In genomic region chr14:19887569-19887968, GRCm38 (mm10) we compare ENCODE assay signal across 18 mouse cellular contexts.
DNase-seq lines count a peak whose midpoint lies in the region; ATAC-seq and TF ChIP-seq lines count a peak whose summit lies in the region.
"Had no signal": no experiment of that assay in that cellular context is flagged by ENCODE, and none has a peak within 500 bp of the region (broad histone marks: within the 10 kb centered on the region; RNA-seq: fewer than 3 reads in every experiment).

No protein-coding gene starts in this region.

- TF ChIP-seq CTCF in heart, adult 2 months (IDR thresholded peaks at IDR 0.05), result no peak

- 70% methylated on average over 5 of the region's 5 CpGs for WGBS in heart, adult 2 months
- 79% methylated on average over 5 of the region's 5 CpGs for WGBS in heart, embryonic 12.5 days
- 93% methylated on average over 5 of the region's 5 CpGs for WGBS in forebrain, embryonic 11.5 days

- intact Hi-C loops in heart, adult 2 months (cut with DNase I), result loop anchor here (5.0 kb wide), 1 partner anchor 45 kb away; no protein-coding TSS in a partner anchor

- TF ChIP-seq EP300 in heart, adult 2 months (IDR thresholded peaks at IDR 0.05; ENCODE audit: insufficient read depth, low read depth, low read length), result 0 out of 2 replicates have a peak, but pooled peaks have one; percentile 48

- no peaks in the 10 kb centered on the region for H3K36me3 ChIP-seq in heart, adult 2 months (ENCODE audit: control insufficient read depth, insufficient read depth, low read length)
- H3K36me3 ChIP-seq in heart, embryonic 12.5 days, result peaks cover 13% of the 10 kb centered on the region
- peaks cover 3% of the 10 kb centered on the region; the same call in 1 of the 2 replicates for H3K36me3 ChIP-seq in forebrain, embryonic 11.5 days (ENCODE audit: control insufficient read depth, insufficient read depth, low read length)

- no peaks in the 10 kb centered on the region; the same call in 1 of the 2 replicates for H3K4me1 ChIP-seq in heart, adult 2 months (ENCODE audit: control insufficient read depth, insufficient read depth, low read length)
- 0 out of 2 replicates have a peak, but pooled peaks cover 5% of the 10 kb centered on the region for H3K4me1 ChIP-seq in heart, embryonic 12.5 days (replicated peaks)
- H3K4me1 ChIP-seq in forebrain, embryonic 11.5 days (replicated peaks; ENCODE audit: control insufficient read depth, insufficient read depth, low read length), result no peaks in the 10 kb centered on the region
- H3K4me1 ChIP-seq: limb, embryonic 13.5 days; neural tube, embryonic 13.5 days had no signal

- no peaks in the 10 kb centered on the region for H3K79me2 ChIP-seq in heart, adult 2 months (replicated peaks; ENCODE audit: control insufficient read depth, insufficient read depth, low read length)

- peak in 1 of 2 experiments; percentile 28 for DNase-seq in heart, adult 2 months
- peak; percentile 55 for DNase-seq in adipocyte (ENCODE audit: low spot score)
- DNase-seq in brain, adult 2 months (ENCODE audit: low read depth, low spot score), result peak; percentile 78
- DNase-seq in layer of hippocampus, postnatal 14 days (ENCODE audit: low spot score in 2 of 2), result peak; percentile 45 to 76
- no peak for DNase-seq in forebrain, embryonic 11.5 days (ENCODE audit: low spot score)
- no peak for DNase-seq in kidney, adult 18-20 months
- DNase-seq: cerebellum, adult 8-10 months; kidney, postnatal 25 days; lung, adult 18-20 months; thymus, postnatal 14 days had no signal

- peak overlapping the region; percentile 45 for H3K27ac ChIP-seq in heart, adult 2 months
- no peak overlapping the region for H3K27ac ChIP-seq in heart, embryonic 12.5 days (ENCODE audit: poor library complexity, severe bottlenecking)
- H3K27ac ChIP-seq in forebrain, embryonic 11.5 days (ENCODE audit: low read depth, low read length), result no peak overlapping the region
- H3K27ac ChIP-seq: hindbrain, embryonic 14.5 days; limb, embryonic 13.5 days; neural tube, embryonic 13.5 days had no signal

- no peak overlapping the region for H3K9ac ChIP-seq in heart, adult 2 months (ENCODE audit: low read depth, low read length)
- H3K9ac ChIP-seq in heart, embryonic 12.5 days, result no peak overlapping the region
- H3K9ac ChIP-seq in forebrain, embryonic 11.5 days (ENCODE audit: low read length), result no peak overlapping the region
- H3K9ac ChIP-seq: hindbrain, embryonic 14.5 days; limb, embryonic 13.5 days; neural tube, embryonic 13.5 days had no signal

- H3K4me2 ChIP-seq in heart, embryonic 12.5 days, result no peak overlapping the region
- H3K4me2 ChIP-seq in forebrain, embryonic 11.5 days (ENCODE audit: low read depth, low read length, severe bottlenecking), result no peak overlapping the region
- H3K4me2 ChIP-seq: hindbrain, embryonic 14.5 days; limb, embryonic 13.5 days; neural tube, embryonic 13.5 days had no signal

- H3K4me3 ChIP-seq in heart, adult 2 months, result no peak overlapping the region
- H3K4me3 ChIP-seq in heart, embryonic 12.5 days, result no peak overlapping the region
- no peak overlapping the region for H3K4me3 ChIP-seq in forebrain, embryonic 11.5 days (ENCODE audit: low read depth, low read length)
- H3K4me3 ChIP-seq: limb, embryonic 13.5 days; neural tube, embryonic 13.5 days had no signal

- H3K9me3 ChIP-seq in heart, embryonic 12.5 days (replicated peaks), result no peaks in the 10 kb centered on the region
- no peaks in the 10 kb centered on the region for H3K9me3 ChIP-seq in forebrain, embryonic 11.5 days (ENCODE audit: control insufficient read depth, low read length)
- H3K9me3 ChIP-seq: limb, embryonic 13.5 days; neural tube, embryonic 13.5 days had no signal

- no peak for ATAC-seq in heart, embryonic 12.5 days (ENCODE audit: insufficient number of reproducible peaks, low FRiP score)
- ATAC-seq in forebrain, embryonic 11.5 days (replicated peaks; ENCODE audit: low FRiP score), result no peak
- ATAC-seq: activated CD4-positive, CD25-positive, alpha-beta regulatory T cell, adult 4 months; forebrain, embryonic 14.5 days; intestine, postnatal 0 days had no signal

- no peaks in the 10 kb centered on the region for H3K27me3 ChIP-seq in heart, adult 2 months (ENCODE audit: control insufficient read depth, insufficient read depth, low read length)
- H3K27me3 ChIP-seq in heart, embryonic 12.5 days (replicated peaks), result no peaks in the 10 kb centered on the region
- no peaks in the 10 kb centered on the region for H3K27me3 ChIP-seq in forebrain, embryonic 11.5 days (ENCODE audit: control insufficient read depth, insufficient read depth, low read length)
- H3K27me3 ChIP-seq: CH12.LX; limb, embryonic 13.5 days; neural tube, embryonic 13.5 days had no signal

- TF ChIP-seq POLR2A in heart, adult 2 months (IDR thresholded peaks at IDR 0.05; ENCODE audit: insufficient read depth, low read depth, low read length), result no peak

Comparison
In these comparisons a context has a peak if more than half of its experiments do, and no peak if none do; other contexts are left out.
1. DNase-seq: peak in adipocyte (single experiment), brain, adult 2 months (single experiment) and layer of hippocampus, postnatal 14 days (2 of 2); none in forebrain, embryonic 11.5 days (single experiment) and kidney, adult 18-20 months (single experiment).